Comparison of ENCODE assay signal across 8 mouse cellular contexts in the genomic region with DNA sequence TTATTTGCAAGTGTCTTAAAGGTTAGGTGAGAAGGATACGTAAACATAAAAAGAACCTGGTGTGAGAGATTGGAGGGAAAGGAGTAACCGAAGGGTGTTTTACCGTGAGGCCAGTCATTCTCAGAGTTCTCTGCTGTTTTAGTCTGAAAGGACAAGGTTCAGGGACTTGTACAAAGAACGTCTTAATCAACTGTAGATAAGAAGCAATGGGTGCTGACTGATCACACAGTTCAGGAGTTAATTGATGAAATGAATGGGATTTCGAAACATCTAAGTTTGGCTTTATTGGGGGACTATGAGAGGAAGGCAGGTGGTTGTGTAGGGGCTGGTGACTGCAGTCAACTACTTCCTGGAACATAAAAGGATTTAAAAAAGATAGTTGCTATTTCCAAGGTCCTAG. TPM values are rescaled to one million over a fixed set of nuclear protein-coding genes. Genes with fewer than 3 reads are reported as not detected.
DNase-seq lines count a peak whose midpoint lies in the region; ATAC-seq and TF ChIP-seq lines count a peak whose summit lies in the region.

No protein-coding gene starts in this region.

- TF ChIP-seq CTCF in left cerebral cortex, adult 2 months (IDR thresholded peaks at IDR 0.05), result no peak

- 65% methylated on average over 5 of the region's 5 CpGs for WGBS in embryonic facial prominence, embryonic 12.5 days
- WGBS in intestine, embryonic 16.5 days, result 37% methylated on average over 5 of the region's 5 CpGs
- 49% methylated on average over 5 of the region's 5 CpGs for WGBS in neural tube, embryonic 12.5 days

- H3K4me3 ChIP-seq in left cerebral cortex, adult 2 months, result peak overlapping the region; percentile 78
- peak overlapping the region; percentile 63 for H3K4me3 ChIP-seq in embryonic facial prominence, embryonic 12.5 days
- peak overlapping the region; percentile 86 for H3K4me3 ChIP-seq in intestine, embryonic 16.5 days (ENCODE audit: low read length)
- H3K4me3 ChIP-seq in neural tube, embryonic 12.5 days, result peak overlapping the region; percentile 73

- peak overlapping the region; percentile 71 for H3K4me2 ChIP-seq in embryonic facial prominence, embryonic 12.5 days (replicated peaks)
- peak overlapping the region; percentile 76 for H3K4me2 ChIP-seq in intestine, embryonic 16.5 days (ENCODE audit: low read depth, low read length)
- H3K4me2 ChIP-seq in neural tube, embryonic 12.5 days (replicated peaks), result peak overlapping the region; percentile 82

- H3K36me3 ChIP-seq in embryonic facial prominence, embryonic 12.5 days, result no peaks in the 10 kb centered on the region
- H3K36me3 ChIP-seq in intestine, embryonic 16.5 days (ENCODE audit: control insufficient read depth, insufficient read depth, low read length), result no peaks in the 10 kb centered on the region
- peaks cover 4% of the 10 kb centered on the region for H3K36me3 ChIP-seq in neural tube, embryonic 12.5 days

- no peaks in the 10 kb centered on the region for H3K9me3 ChIP-seq in embryonic facial prominence, embryonic 12.5 days
- H3K9me3 ChIP-seq in intestine, embryonic 16.5 days (ENCODE audit: control insufficient read depth, low read length), result no peaks in the 10 kb centered on the region
- H3K9me3 ChIP-seq in neural tube, embryonic 12.5 days, result no peaks in the 10 kb centered on the region

- H3K27me3 ChIP-seq in embryonic facial prominence, embryonic 12.5 days, result no peaks in the 10 kb centered on the region
- no peaks in the 10 kb centered on the region for H3K27me3 ChIP-seq in intestine, embryonic 16.5 days (replicated peaks; ENCODE audit: control insufficient read depth, insufficient read depth, low read length)
- no peaks in the 10 kb centered on the region for H3K27me3 ChIP-seq in neural tube, embryonic 12.5 days (replicated peaks)

- H3K27ac ChIP-seq in left cerebral cortex, adult 2 months, result no peak overlapping the region
- H3K27ac ChIP-seq in embryonic facial prominence, embryonic 12.5 days, result no peak overlapping the region
- peak overlapping the region; percentile 93 for H3K27ac ChIP-seq in intestine, embryonic 16.5 days (ENCODE audit: low read length)
- H3K27ac ChIP-seq in neural tube, embryonic 12.5 days, result no peak overlapping the region

- H3K4me1 ChIP-seq in embryonic facial prominence, embryonic 12.5 days, result peaks cover 10% of the 10 kb centered on the region; the same call in 1 of the 2 replicates
- H3K4me1 ChIP-seq in intestine, embryonic 16.5 days (ENCODE audit: control insufficient read depth, insufficient read depth, low read length), result 0 out of 2 replicates have a peak, but pooled peaks cover 4% of the 10 kb centered on the region
- peaks cover 10% of the 10 kb centered on the region for H3K4me1 ChIP-seq in neural tube, embryonic 12.5 days

- ATAC-seq in embryonic facial prominence, embryonic 12.5 days (ENCODE audit: insufficient number of reproducible peaks, insufficient read depth, low FRiP score, low TSS enrichment), result no peak
- peak; percentile 75 for ATAC-seq in intestine, embryonic 16.5 days
- no peak for ATAC-seq in neural tube, embryonic 12.5 days (ENCODE audit: low FRiP score, low read depth)
- no peak for ATAC-seq in activated CD4-positive, CD25-positive, alpha-beta regulatory T cell, adult 4 months

- intact Hi-C loops in left cerebral cortex, adult 2 months (cut with DNase I), result loop anchor here (2.0 to 10.0 kb wide), 7 partner anchors 122 to 539 kb away; no protein-coding TSS in a partner anchor
- intact Hi-C loops in left cerebral cortex, postnatal 25 days (cut with DNase I), result loop anchor here (2.0 to 10.0 kb wide), 6 partner anchors 126 to 534 kb away; no protein-coding TSS in a partner anchor

- no peak for DNase-seq in left cerebral cortex, adult 2 months (ENCODE audit: extremely low spot score in 1 of 2, low spot score in 2 of 2)
- DNase-seq in left cerebral cortex, postnatal 25 days (ENCODE audit: low spot score in 2 of 2), result no peak
- DNase-seq in cerebellum, adult 9-11 months, result no peak
- no peak for DNase-seq in embryo, embryonic 9.5 days (ENCODE audit: extremely low spot score)

- peak overlapping the region; percentile 57; the same call in 1 of the 2 replicates for H3K9ac ChIP-seq in embryonic facial prominence, embryonic 12.5 days
- peak overlapping the region; percentile 83 for H3K9ac ChIP-seq in intestine, embryonic 16.5 days (ENCODE audit: low read depth, low read length)
- H3K9ac ChIP-seq in neural tube, embryonic 12.5 days, result peak overlapping the region; percentile 79

RNA-seq across cellular contexts. Expression of a gene that starts 0.9 kb away (rescaled TPM):
- 10 to 100 TPM; 25.6 to 33.9 TPM for total RNA-seq in left cerebral cortex, adult 2 months (2021)
- 10 to 100 TPM; 28.3 to 34.7 TPM for total RNA-seq in left cerebral cortex, postnatal 25 days (2021)
- polyA plus RNA-seq in embryonic facial prominence, embryonic 12.5 days (2016; fragmentation: Nextera tagmentation; extraction: Ambion mirVana), result 15.2 and 15.7 TPM in 2 replicates
- 30.7 and 31.7 TPM in 2 replicates for polyA plus RNA-seq in intestine, embryonic 16.5 days (2015; fragmentation: Nextera tagmentation; extraction: Ambion mirVana)
- 28.1 and 29.8 TPM in 2 replicates for polyA plus RNA-seq in neural tube, embryonic 12.5 days (2016; fragmentation: Nextera tagmentation; extraction: Ambion mirVana)
- polyA plus RNA-seq in activated CD4-positive, CD25-positive, alpha-beta regulatory T cell, adult 4 months (2017; shearing (Covaris generic)), result 10 to 100 TPM; 24.0 to 29.5 TPM
